Mouse (Mus musculus): ENCODE results near the gene Runx3.

GRCm38 (mm10) chr4:135160168-135160567 lies 39.7 kb downstream of the Runx3 start:
- no peak for TF ChIP-seq CTCF (conservative IDR thresholded peaks at IDR 0.05; ENCODE audit: insufficient read depth, insufficient read length, low read depth, low read length)
- TF ChIP-seq POLR2A (IDR thresholded peaks at IDR 0.05; ENCODE audit: low read depth, low read length) = no peak

All from kidney, adult 2 months (tissue).